Mouse (Mus musculus) liver, postnatal 0 days (tissue): ENCODE results near the gene Hspb9. TPM values are rescaled to one million over a fixed set of nuclear protein-coding genes. Genes with fewer than 3 reads are reported as not detected.

Source experiments
- ATAC-seq: fragments of 200-750 bp; cut with Nextera tagmentation; 2 replicates; pipeline ENCODE4 v1.8.0; 2017; ENCODE audit warnings: mild to moderate bottlenecking, moderate library complexity
- DNase-seq: peaks from one replicate; pipeline ENCODE4 v3.0.0-alpha.2; 2016
- H3K27ac ChIP-seq: fragments of 300-500 bp; sonication (generic); 2 replicates; pipeline ENCODE4 v1.5.1; 2014; ENCODE audit warnings: antibody characterized with exemption, moderate library complexity, mild to moderate bottlenecking, low read depth
- H3K27me3 ChIP-seq: fragments of 300-500 bp; sonication (generic); 2 replicates; pipeline ENCODE4 v1.6.1; 2014; ENCODE audit warnings: low read length, control low read depth, mixed read lengths; ENCODE audit not compliant: insufficient read depth
- H3K36me3 ChIP-seq: fragments of 300-500 bp; sonication (generic); replicated peaks from 2 replicates; pipeline ENCODE4 v1.6.1; 2014; ENCODE audit warnings: mild to moderate bottlenecking, control low read depth, low read length, moderate library complexity, mixed read lengths; ENCODE audit not compliant: insufficient read depth
- H3K4me1 ChIP-seq: fragments of 300-500 bp; sonication (generic); 2 replicates; pipeline ENCODE4 v1.6.1; 2014; ENCODE audit warnings: antibody characterized with exemption, mild to moderate bottlenecking, control low read depth; ENCODE audit not compliant: insufficient read depth
- H3K4me2 ChIP-seq: fragments of 300-500 bp; sonication (generic); 2 replicates; pipeline ENCODE4 v1.6.1; 2014; ENCODE audit warnings: low read depth, mild to moderate bottlenecking, low read length, moderate library complexity, mixed read lengths
- H3K4me3 ChIP-seq: fragments of 300-500 bp; sonication (generic); 2 replicates; pipeline ENCODE4 v1.5.1; 2014; ENCODE audit warnings: low read depth, low read length
- H3K9ac ChIP-seq: fragments of 300-500 bp; sonication (generic); replicated peaks from 2 replicates; pipeline ENCODE4 v1.6.1; 2014; ENCODE audit warnings: mild to moderate bottlenecking, moderate library complexity
- H3K9me3 ChIP-seq: fragments of 300-500 bp; sonication (generic); 2 replicates; pipeline ENCODE4 v1.6.1; 2016; ENCODE audit warnings: mild to moderate bottlenecking, control low read depth, low read length, mixed read lengths
- CTCF ChIP-seq: sonication (generic); IDR thresholded peaks from 2 replicates; pipeline ENCODE4 v1.5.1; 2016; ENCODE audit warnings: antibody characterized with exemption, low read depth
- EP300 ChIP-seq: IDR thresholded peaks from 2 replicates; pipeline ENCODE4 v1.6.1; 2016; ENCODE audit warnings: antibody characterized with exemption, low read depth, mild to moderate bottlenecking
- WGBS: fragments of 180-500 bp; shearing (Covaris S2); extraction: QIAGEN DNeasy Blood & Tissue Kit; methylation state at CpG from one replicate; pipeline ENCODE4 v1.1.7; 2014; ENCODE audit not compliant: insufficient replicate concordance; 5-methylcytosine and 5-hydroxymethylcytosine counted together
- polyA plus RNA-seq: library from polyadenylated mRNA; unstranded; fragments of >200 nt; fragmentation: Nextera tagmentation; extraction: Ambion mirVana; gene quantifications from 2 replicates; pipeline ENCODE4 v1.2.1, GENCODE M21; 2015

Hspb9 gene
- polyA plus RNA-seq, 1 experiment from 2014 or later: 0.35 TPM

DNA sequence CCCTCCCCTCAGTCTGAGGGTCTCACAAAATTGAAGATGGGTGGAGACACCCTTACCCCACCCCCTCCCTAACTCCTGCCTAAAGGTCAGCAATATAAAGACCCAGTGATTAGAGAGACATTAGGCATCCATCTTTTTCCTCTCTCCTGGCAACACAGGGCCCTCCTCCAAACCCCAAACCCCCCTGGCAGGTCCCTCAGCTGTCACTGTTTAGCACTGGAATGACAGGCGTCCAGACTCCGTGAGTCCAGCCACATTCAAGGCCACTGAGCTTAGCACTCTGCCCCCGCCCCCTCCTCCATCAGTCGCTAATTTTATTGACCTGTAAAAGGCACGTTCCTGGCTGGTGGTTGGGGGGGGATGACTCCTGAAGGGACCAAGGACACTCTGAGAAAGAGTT is 20.5 kb upstream of the Hspb9 start:
- peaks cover 5% of the 10 kb centered on the region; the same call in 1 of the 2 replicates for H3K27me3 ChIP-seq
- no peak for ATAC-seq
- WGBS: 38% methylated on average over 5 of the region's 5 CpGs

DNA sequence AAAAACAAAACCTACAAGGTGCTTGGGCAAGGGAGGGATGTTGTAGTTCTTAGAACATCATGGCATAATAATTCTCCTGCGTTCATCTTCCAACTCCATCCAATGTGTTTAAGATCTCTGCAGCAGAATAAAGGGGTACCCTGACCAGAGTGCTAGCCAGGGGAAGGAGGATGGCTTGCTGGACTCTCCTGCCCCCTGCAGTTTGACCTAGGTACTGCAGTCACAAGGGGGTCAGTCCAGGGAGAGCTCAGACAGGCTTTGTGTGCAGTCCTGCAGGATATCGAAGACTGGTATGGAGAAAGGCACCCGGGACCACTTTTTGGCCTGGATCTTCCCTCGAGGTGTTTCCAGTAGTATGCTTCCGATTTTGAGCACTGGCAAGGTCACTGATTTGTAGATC is 18.7 kb upstream of the Hspb9 start:
- peak; percentile 86 for DNase-seq
- Histone ChIP-seq H3K27me3 (peaks cover 5% of the 10 kb centered on the region; the same call in 1 of the 2 replicates), H3K4me2 (no peak overlapping the region), H3K36me3 (no peaks in the 10 kb centered on the region; the same call in none of the 2 replicates), H3K4me1 (peaks cover 8% of the 10 kb centered on the region), H3K4me3 (no peak overlapping the region), H3K9me3 (no peaks in the 10 kb centered on the region), H3K9ac (no peak overlapping the region), H3K27ac (no peak overlapping the region)
- WGBS: 31% methylated on average over 5 of the region's 5 CpGs
- TF ChIP-seq EP300: no peak
- TF ChIP-seq CTCF: peak; percentile 96
- peak; percentile 43; the same call in 1 of the 2 replicates for ATAC-seq

More for the DNA sequence above, 20.5 kb upstream of the Hspb9 start:
- Histone ChIP-seq H3K36me3 (no peaks in the 10 kb centered on the region; the same call in none of the 2 replicates), H3K4me3 (no peak overlapping the region), H3K9ac (no peak overlapping the region), H3K27ac (no peak overlapping the region), H3K9me3 (no peaks in the 10 kb centered on the region), H3K4me1 (peaks cover 8% of the 10 kb centered on the region), H3K4me2 (no peak overlapping the region)
- TF ChIP-seq EP300 (no peak), CTCF (no peak)
- no peak for DNase-seq

DNA sequence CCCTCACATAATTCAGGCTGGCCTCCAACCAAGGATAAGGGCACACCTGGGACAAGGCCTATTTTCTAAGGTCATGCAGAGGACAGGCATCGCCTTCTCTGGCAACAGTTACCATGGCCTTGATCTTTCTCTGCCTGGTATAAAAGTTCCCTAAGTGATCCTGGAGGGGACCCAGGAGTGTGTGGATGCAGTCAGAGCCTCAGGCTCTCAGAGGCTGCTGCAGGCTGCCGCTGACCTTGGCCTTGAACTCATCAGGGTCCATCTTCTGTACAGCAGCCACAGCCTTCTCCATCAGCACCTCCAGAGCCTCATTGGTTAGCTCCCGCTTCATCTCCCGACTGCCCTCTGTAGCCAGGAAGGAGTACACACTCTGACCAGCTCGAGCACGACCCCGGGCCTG is 15.7 kb upstream of the Hspb9 start:
- no peaks in the 10 kb centered on the region; the same call in none of the 2 replicates for H3K36me3 ChIP-seq
- H3K9me3 ChIP-seq: no peaks in the 10 kb centered on the region
- H3K4me1 ChIP-seq: peaks cover 15% of the 10 kb centered on the region
- H3K27me3 ChIP-seq: no peaks in the 10 kb centered on the region
- ATAC-seq: no peak
- WGBS: 78% methylated on average over 7 of the region's 7 CpGs
- no peak overlapping the region for H3K4me3 ChIP-seq
- DNase-seq: no peak
- TF ChIP-seq EP300: no peak
- TF ChIP-seq CTCF: no peak
- no peak overlapping the region for H3K9ac ChIP-seq
- no peak overlapping the region for H3K27ac ChIP-seq
- no peak overlapping the region for H3K4me2 ChIP-seq

DNA sequence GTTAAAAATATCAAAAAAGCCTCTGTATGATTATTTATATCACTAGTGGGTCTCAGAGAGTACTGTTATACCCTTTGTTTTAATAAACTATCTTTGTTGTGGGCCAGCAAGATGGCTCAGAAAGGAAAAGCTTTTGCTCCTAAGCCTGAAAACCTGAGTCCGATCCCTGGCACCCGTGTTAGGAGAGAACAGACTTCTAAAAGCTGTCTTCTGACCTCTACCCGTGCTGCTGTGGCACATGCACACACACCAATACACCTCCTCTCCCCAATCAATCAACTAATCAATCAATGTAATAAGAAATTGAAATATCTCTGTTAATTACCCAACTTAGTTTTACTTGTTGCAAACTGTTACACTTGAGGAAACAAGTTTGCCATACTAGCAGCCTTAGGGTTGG is 12.9 kb upstream of the Hspb9 start:
- Histone ChIP-seq H3K27me3 (no peaks in the 10 kb centered on the region), H3K9me3 (no peaks in the 10 kb centered on the region), H3K4me2 (peak overlapping the region; percentile 59; the same call in 1 of the 2 replicates), H3K9ac (no peak overlapping the region), H3K27ac (no peak overlapping the region), H3K36me3 (peaks cover 9% of the 10 kb centered on the region), H3K4me1 (peaks cover 30% of the 10 kb centered on the region), H3K4me3 (peak overlapping the region; percentile 33; the same call in 1 of the 2 replicates)
- TF ChIP-seq EP300 (no peak), CTCF (no peak)
- DNase-seq (no peak), ATAC-seq (no peak)
- 73% methylated on average over 3 of the region's 3 CpGs for WGBS

DNA sequence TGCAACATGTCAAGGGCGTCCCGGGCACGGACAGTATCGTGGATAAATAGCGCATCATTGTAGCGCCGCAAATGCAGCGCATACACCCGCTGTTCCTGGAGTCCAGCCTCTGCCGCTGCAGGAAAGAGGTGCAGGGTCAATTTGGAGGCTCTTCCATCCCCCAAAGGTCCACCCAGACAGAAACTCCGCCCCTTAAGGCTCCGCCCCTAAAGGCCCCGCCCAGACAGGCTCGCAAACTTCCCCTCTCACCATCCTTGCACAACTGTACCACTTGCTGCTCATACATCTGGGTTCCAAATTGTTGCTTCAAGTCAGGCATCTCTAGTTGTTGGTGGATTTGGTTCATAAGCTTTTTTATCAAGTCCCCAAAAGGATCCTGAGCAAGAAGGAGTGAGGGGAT is 12.3 kb upstream of the Hspb9 start:
- peaks cover 15% of the 10 kb centered on the region for H3K36me3 ChIP-seq

DNA sequence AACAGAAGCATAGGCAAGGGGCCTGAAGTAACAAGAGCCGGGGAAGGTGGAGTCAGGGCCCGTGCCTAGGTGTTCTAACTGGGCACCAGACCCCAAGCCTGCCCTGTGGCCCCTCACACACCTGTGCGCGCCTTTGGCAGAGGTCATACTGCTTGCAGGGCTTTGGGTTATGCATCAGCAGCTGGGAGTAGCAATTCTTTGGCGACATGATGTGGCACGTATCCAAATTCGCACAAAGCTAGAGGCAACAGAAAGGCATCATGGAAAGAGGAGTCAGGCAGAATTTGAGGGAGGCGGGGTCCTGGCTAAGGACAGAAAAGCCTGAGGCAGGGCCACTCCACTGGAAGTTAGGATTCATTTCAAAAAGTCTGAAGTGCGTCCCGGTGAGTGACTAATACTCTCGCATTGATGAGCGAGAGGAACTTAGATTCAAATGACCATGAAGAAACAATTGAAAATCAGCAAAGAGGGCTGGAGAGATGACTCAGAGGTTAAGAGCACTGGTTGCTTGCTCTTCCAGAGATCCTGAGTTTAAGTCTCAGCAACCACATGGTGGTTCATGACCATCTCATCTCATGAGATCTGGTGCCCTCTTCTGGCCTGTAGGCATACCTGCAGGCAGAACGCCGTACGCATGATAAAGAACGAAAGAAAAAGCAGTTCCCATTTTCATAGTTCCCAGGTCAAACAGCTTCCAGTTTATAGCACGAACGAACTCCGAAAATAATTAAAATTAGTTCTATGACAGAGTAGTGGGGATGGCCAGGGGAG is 11.4 kb upstream of the Hspb9 start:
- H3K4me3 ChIP-seq: peak overlapping the region; percentile 55
- peak overlapping the region; percentile 71 for H3K27ac ChIP-seq
- H3K27me3 ChIP-seq: no peaks in the 10 kb centered on the region
- peaks cover 23% of the 10 kb centered on the region for H3K36me3 ChIP-seq
- WGBS: 41% methylated on average over 19 of the region's 19 CpGs
- H3K9me3 ChIP-seq: no peaks in the 10 kb centered on the region
- DNase-seq (peak; percentile 75), ATAC-seq (peak; percentile 65)
- peak overlapping the region; percentile 71 for H3K9ac ChIP-seq
- H3K4me1 ChIP-seq: peaks cover 30% of the 10 kb centered on the region
- TF ChIP-seq CTCF (peak; percentile 98), EP300 (no peak)
- peak overlapping the region; percentile 86 for H3K4me2 ChIP-seq

More for the DNA sequence above, 12.3 kb upstream of the Hspb9 start:
- Histone ChIP-seq H3K4me1 (peaks cover 30% of the 10 kb centered on the region), H3K4me3 (peak overlapping the region; percentile 33), H3K27me3 (no peaks in the 10 kb centered on the region), H3K9me3 (no peaks in the 10 kb centered on the region), H3K9ac (no peak overlapping the region), H3K27ac (no peak overlapping the region), H3K4me2 (peak overlapping the region; percentile 59)
- TF ChIP-seq EP300 (no peak), CTCF (no peak)
- 6% methylated on average over 14 of the region's 14 CpGs for WGBS
- ATAC-seq (peak; percentile 63), DNase-seq (peak; percentile 90)
